Comparison of ENCODE assay signal across 1 mouse cellular context in genomic region chr11:6629655-6630054, GRCm38 (mm10).
TF ChIP-seq lines count a peak whose summit lies in the region.

No protein-coding gene starts in this region.

TF ChIP-seq in MEL, 35 proteins besides CTCF, POLR2A, EP300 and RAD21 (continued from another document):
- TF ChIP-seq SMC3 (IDR thresholded peaks at IDR 0.05; ENCODE audit: low read depth, low read length) = peak; percentile 64
